Mouse (Mus musculus) hindbrain, embryonic 12.5 days (tissue): ENCODE measurements at regions not wholly inside any gene's neighbourhood (a gene's known extent, or its start where the extent isn't known, plus 50 kb on each side); places are given as distances from the start of the nearest gene placed in this dataset.

Experiments used
- ATAC-seq: fragments of 200-750 bp; cut with Nextera tagmentation; 2 replicates; pipeline ENCODE4 v1.8.0; 2017; ENCODE audit warnings: moderate TSS enrichment; ENCODE audit not compliant: low FRiP score
- H3K27ac ChIP-seq: fragments of 300-500 bp; sonication (generic); 2 replicates; pipeline ENCODE4 v1.5.1; 2016; ENCODE audit warnings: mild to moderate bottlenecking
- H3K27me3 ChIP-seq: fragments of 300-500 bp; sonication (generic); 2 replicates; pipeline ENCODE4 v1.6.1; 2016; ENCODE audit warnings: mild to moderate bottlenecking
- H3K36me3 ChIP-seq: fragments of 300-500 bp; sonication (generic); 2 replicates; pipeline ENCODE4 v1.6.1; 2016; ENCODE audit warnings: mild to moderate bottlenecking
- H3K4me1 ChIP-seq: fragments of 300-500 bp; sonication (generic); 2 replicates; pipeline ENCODE4 v1.6.1; 2016
- H3K4me2 ChIP-seq: fragments of 300-500 bp; sonication (generic); replicated peaks from 2 replicates; pipeline ENCODE4 v1.6.1; 2016; ENCODE audit warnings: mild to moderate bottlenecking
- H3K4me3 ChIP-seq: fragments of 300-500 bp; sonication (generic); 2 replicates; pipeline ENCODE4 v1.5.1; 2016; ENCODE audit warnings: mild to moderate bottlenecking
- H3K9ac ChIP-seq: fragments of 300-500 bp; sonication (generic); 2 replicates; pipeline ENCODE4 v1.6.1; 2016; ENCODE audit warnings: mild to moderate bottlenecking, moderate library complexity
- H3K9me3 ChIP-seq: fragments of 300-500 bp; sonication (generic); replicated peaks from 2 replicates; pipeline ENCODE4 v1.6.1; 2016; ENCODE audit warnings: mild to moderate bottlenecking
- WGBS: fragments of 180-500 bp; shearing (Covaris S2); methylation state at CpG from one replicate; pipeline ENCODE4 v1.1.7; 2016; 5-methylcytosine and 5-hydroxymethylcytosine counted together

- no peak overlapping the region for H3K4me2 ChIP-seq
- ATAC-seq: no peak
- no peak overlapping the region for H3K4me3 ChIP-seq
- H3K27me3 ChIP-seq: no peaks in the 10 kb centered on the region
- H3K36me3 ChIP-seq: no peaks in the 10 kb centered on the region
- H3K9ac ChIP-seq: no peak overlapping the region
- WGBS: 47% methylated on average over 1 of the region's 1 CpGs
- H3K9me3 ChIP-seq: no peaks in the 10 kb centered on the region
- H3K4me1 ChIP-seq: no peaks in the 10 kb centered on the region
- no peak overlapping the region for H3K27ac ChIP-seq
Measured at GRCm38 (mm10) chr6:10354135-10354534, 1405.9 kb downstream of the Nxph1 start.

DNA sequence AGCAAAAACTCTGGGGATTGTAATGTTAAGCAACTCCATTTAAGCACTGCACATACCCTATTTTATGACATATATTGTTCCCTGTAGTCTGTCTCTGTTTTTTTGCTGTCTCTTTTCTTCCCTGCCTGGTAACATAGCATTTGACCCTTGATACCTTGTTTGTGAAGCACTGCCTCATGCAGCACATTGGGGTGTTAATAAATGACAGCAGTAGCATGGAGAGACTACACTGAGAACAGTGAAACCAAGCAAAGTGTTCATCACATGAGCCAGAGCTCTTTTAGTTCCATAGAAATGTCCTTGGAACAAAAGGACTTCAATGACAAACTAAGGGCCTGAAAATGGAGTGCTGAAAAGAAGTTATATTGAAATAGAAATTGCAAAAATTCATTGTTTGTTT, 1416.9 kb downstream of the Nxph1 start:
- Histone ChIP-seq H3K4me3 (no peak overlapping the region), H3K36me3 (no peaks in the 10 kb centered on the region), H3K4me2 (no peak overlapping the region), H3K27me3 (no peaks in the 10 kb centered on the region), H3K9me3 (no peaks in the 10 kb centered on the region), H3K27ac (no peak overlapping the region), H3K4me1 (no peaks in the 10 kb centered on the region), H3K9ac (no peak overlapping the region)
- no peak for ATAC-seq

GRCm38 (mm10) chr6:10374468-10374867, 1426.2 kb downstream of the Nxph1 start:
- peak; percentile 67; the same call in 1 of the 2 replicates for ATAC-seq
- H3K27me3 ChIP-seq: no peaks in the 10 kb centered on the region
- no peaks in the 10 kb centered on the region for H3K4me1 ChIP-seq
- no peak overlapping the region for H3K9ac ChIP-seq
- no peak overlapping the region for H3K4me2 ChIP-seq
- H3K4me3 ChIP-seq: no peak overlapping the region
- no peaks in the 10 kb centered on the region for H3K9me3 ChIP-seq
- H3K36me3 ChIP-seq: no peaks in the 10 kb centered on the region
- WGBS: 72% methylated on average over 2 of the region's 2 CpGs
- no peak overlapping the region for H3K27ac ChIP-seq

GRCm38 (mm10) chr6:10424636-10425035, 1476.4 kb downstream of the Nxph1 start:
- no peak for ATAC-seq

DNA sequence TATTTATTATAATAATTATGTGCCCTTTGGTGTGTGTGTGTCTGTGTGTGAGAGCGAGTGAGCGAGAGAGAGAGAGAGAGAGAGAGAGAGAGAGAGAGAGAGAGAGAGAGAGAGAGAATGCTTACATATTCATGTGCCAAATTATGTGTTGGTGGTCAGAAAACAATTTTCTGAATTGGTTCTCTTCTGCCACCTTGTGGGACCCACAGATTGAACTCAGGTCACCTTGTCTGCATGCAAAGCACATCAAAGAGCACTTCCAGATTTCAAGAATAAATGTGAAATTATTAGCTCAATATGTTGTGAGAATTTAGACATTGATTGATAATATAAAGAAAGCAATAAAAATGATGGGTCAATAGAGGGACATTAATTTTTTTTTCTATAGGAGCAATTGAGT, 1477.3 kb downstream of the Nxph1 start:
- no peak overlapping the region for H3K27ac ChIP-seq
- ATAC-seq: no peak
- H3K9ac ChIP-seq: no peak overlapping the region
- no peaks in the 10 kb centered on the region for H3K36me3 ChIP-seq
- H3K4me2 ChIP-seq: no peak overlapping the region
- no peaks in the 10 kb centered on the region for H3K9me3 ChIP-seq
- H3K27me3 ChIP-seq: no peaks in the 10 kb centered on the region
- no peak overlapping the region for H3K4me3 ChIP-seq
- H3K4me1 ChIP-seq: no peaks in the 10 kb centered on the region
- WGBS: 81% methylated on average over 2 of the region's 2 CpGs

More at GRCm38 (mm10) chr6:10424636-10425035, 1476.4 kb downstream of the Nxph1 start:
- WGBS: 72% methylated on average over 2 of the region's 2 CpGs
- H3K4me2 ChIP-seq: no peak overlapping the region
- H3K4me1 ChIP-seq: no peaks in the 10 kb centered on the region
- no peak overlapping the region for H3K4me3 ChIP-seq
- H3K9ac ChIP-seq: no peak overlapping the region
- H3K27ac ChIP-seq: no peak overlapping the region
- H3K9me3 ChIP-seq: no peaks in the 10 kb centered on the region
- H3K36me3 ChIP-seq: no peaks in the 10 kb centered on the region
- no peaks in the 10 kb centered on the region for H3K27me3 ChIP-seq

DNA sequence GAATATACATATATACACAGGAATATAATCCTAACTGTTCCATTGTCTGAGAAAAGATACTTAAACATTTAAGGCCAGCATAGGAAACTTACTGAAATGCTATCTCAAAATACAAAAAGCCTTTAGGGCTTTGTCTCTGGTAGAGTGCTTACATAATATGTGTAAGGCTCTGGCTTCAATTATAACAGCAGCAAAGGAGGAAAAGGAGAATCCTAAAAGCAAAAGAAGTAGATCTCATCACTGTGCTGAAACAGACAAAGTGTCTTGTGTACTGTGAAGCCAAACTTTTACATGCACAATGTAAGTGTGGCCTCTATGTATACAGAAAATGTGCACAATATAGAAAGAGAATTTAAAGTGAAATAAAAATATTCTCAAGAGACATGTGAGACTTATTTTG, 1464.1 kb downstream of the Ndufa4 start:
- no peaks in the 10 kb centered on the region for H3K9me3 ChIP-seq
- ATAC-seq: no peak
- H3K27me3 ChIP-seq: no peaks in the 10 kb centered on the region
- no peak overlapping the region for H3K9ac ChIP-seq
- no peak overlapping the region for H3K4me3 ChIP-seq
- H3K27ac ChIP-seq: no peak overlapping the region
- H3K36me3 ChIP-seq: no peaks in the 10 kb centered on the region
- H3K4me1 ChIP-seq: no peaks in the 10 kb centered on the region
- H3K4me2 ChIP-seq: no peak overlapping the region

DNA sequence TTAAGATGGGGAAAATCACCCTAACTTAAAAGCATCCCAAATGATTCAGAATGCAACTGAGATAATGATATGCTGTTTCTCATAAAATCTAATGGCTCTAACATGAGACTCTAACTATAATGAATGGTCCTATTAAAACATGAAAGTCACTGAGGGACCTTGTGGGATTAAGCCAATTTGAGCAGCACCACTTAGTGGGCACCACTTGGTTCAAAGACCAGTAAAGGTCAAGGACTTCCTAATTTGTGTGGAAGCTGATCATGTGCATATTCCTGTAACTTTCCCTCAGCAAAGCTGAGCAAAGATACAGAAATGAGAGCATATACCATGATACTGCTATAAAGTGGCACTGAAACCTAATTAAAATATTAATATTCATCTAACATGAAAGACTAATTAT, 1451.3 kb downstream of the Ndufa4 start:
- Histone ChIP-seq H3K4me1 (no peaks in the 10 kb centered on the region), H3K4me3 (no peak overlapping the region), H3K36me3 (no peaks in the 10 kb centered on the region), H3K27ac (no peak overlapping the region), H3K9ac (no peak overlapping the region), H3K27me3 (no peaks in the 10 kb centered on the region), H3K4me2 (no peak overlapping the region), H3K9me3 (no peaks in the 10 kb centered on the region)
- no peak for ATAC-seq

DNA sequence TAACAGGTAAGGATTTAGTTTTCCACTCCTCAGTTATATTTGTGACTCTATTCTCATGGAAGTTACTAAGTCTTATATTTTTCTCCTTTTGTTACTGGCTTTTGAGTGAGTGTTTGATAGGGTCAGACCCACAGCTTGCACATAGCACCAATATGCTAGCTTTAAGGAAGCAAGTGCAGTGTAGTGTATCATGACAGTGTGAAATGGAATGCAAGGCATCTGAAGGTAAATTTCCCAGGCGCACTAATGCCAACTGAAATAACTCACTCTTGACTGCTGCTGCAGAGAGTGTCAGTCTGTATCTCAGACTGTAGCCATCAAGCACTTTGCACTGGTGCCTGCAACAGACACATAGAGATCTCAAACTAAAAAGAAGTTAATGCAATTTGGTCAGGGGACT, 1438.3 kb downstream of the Ndufa4 start:
- Histone ChIP-seq H3K4me3 (no peak overlapping the region), H3K36me3 (no peaks in the 10 kb centered on the region), H3K9me3 (no peaks in the 10 kb centered on the region), H3K9ac (no peak overlapping the region), H3K4me2 (no peak overlapping the region), H3K27me3 (no peaks in the 10 kb centered on the region), H3K27ac (no peak overlapping the region), H3K4me1 (no peaks in the 10 kb centered on the region)
- no peak for ATAC-seq
- 68% methylated on average over 1 of the region's 1 CpGs for WGBS
